Mouse (Mus musculus) CD8-positive naive resting alpha-beta T cell, adult 2 months (primary cell): ENCODE measurements around the gene Nucb1.
A peak's percentile ranks its signal among the peaks of the same experiment; 100 is the strongest.
"Not testable (repeated sequence)": the region's sequence is repeated elsewhere in the genome, so short reads cannot be mapped to it uniquely, and the experiment has no call there.

ENCODE experiments used
- DNase-seq, 2 experiments: peaks; one replicate each; pipeline ENCODE4 v3.0.0; 2022; ENCODE audit warnings: low read depth in 2 of 2, low spot score in 2 of 2

Nucb1 gene

GRCm38 (mm10) chr7:45490822-45491221 is 19.4 kb downstream of the Nucb1 start:
- DNase-seq = no peak

DNA sequence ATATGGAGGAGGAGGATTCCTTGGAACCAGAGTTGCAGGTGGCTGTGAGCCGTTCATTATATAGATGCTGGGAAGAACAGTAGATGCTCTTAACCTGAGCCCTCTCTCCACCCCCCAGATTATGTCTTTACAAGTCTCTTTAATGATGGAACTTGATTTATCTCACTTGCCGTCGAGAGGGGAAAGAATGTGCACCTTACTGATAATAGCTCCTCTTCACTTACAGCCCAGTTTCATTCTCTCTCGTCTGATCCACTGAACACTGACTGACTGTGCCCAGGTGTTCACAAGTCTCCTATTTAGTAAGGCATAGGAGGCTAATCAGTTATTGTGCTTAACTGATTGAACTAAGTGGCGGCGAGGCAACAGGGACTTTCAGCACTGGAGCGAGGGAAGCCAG is 20.6 kb downstream of the Nucb1 start:
- no peak for DNase-seq

DNA sequence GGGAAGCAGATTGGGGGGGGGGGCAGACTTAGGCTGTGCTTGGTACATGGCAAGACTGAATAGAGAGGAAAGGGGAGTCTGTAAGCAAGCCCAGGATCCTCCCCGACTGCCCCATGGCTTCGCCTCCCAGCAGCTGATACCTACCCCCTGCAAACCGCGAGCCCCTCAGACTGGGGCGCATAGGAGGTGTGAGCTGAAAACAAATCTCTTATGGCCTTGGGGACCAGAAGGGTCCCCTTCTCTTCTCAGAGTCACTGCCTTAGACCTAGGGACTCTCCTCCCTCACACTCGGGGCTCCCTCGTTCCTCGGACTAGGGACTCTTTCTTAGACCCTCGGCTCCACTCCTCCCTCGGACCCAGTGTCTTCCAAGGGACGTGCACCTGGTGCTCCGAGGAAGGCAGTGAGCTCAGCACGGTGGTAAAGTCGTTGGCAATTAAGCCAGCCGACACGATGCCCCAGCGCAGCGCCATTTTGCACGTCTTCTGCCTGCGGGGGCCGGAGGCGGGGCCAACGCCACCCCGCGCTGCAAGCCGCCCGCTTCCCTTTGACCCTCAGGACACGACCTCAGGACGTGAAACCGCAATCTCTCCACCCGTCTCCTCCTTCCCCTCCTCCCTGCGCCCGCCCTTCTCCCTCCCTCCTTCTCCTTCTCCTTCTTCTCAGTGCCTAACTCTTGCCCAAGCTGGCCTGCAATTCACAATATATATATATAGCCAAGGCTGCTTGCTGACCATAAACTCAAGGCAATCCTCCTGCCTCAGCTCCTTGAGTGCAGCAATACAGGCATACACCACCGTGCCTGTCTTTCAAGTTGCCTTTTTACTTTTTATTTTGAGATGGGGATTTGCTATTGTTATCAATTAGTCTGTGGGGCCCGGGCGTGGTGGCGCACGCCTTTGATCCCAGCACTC is 21.7 kb downstream of the Nucb1 start, which contains the start of gene Dhdh:
TSS of gene Dhdh (minus strand) at position 513 of the 912 bp plus-strand sequence.
- no peak for DNase-seq

DNA sequence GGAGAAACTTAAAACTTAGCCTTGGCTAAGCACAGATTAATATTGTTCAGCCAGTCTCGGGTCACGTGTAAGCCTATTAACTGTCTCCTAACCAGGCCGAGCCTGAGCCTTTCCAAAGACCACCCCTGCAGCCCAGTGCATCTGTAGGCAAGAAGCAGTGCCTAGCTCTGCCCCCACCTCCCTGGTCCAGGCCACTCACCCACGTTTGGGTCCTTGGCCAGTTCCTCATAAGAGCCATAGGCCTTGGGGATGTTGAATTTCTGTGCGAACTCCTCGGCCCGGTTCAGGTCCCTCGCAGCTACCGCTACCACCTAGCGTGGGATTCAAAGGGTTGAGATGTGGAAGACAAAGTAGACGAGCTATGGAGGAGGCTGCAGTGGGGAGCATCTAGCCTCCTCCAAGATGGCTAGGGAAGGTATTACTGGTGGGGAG is 22.3 kb downstream of the Nucb1 start:
- DNase-seq = no peak

GRCm38 (mm10) chr7:45486761-45487415 is 23.3 kb downstream of the Nucb1 start, which contains the start of gene Gm45808:
Gene Gm45808, minus strand, starts transcription at chr7:45486811.
- no peak for DNase-seq

- no peak for DNase-seq
Observed at GRCm38 (mm10) chr7:45486158-45486557, 24.0 kb downstream of the Nucb1 start.

DNA sequence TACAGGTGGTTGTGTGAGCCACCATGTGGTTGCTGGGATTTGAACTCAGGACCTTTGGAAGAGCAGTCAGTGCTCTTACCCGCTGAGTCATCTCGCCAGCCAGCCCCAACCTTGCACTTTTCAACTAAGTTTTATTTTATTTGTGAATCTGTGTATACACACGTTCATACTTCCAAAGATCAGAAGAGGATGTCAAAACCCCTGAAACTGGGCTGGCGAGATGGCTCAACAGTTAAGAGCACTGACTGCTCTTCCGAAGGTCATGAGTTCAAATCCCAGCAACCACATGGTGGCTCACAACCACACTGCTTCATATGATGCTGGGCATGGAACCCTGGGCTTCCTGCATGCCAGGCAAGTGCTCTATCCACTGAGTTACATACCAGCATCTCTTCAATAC is 25.2 kb downstream of the Nucb1 start:
- not testable (repeated sequence) for DNase-seq

- DNase-seq = no peak
Observed at GRCm38 (mm10) chr7:45482166-45482565, 28.0 kb downstream of the Nucb1 start.

DNA sequence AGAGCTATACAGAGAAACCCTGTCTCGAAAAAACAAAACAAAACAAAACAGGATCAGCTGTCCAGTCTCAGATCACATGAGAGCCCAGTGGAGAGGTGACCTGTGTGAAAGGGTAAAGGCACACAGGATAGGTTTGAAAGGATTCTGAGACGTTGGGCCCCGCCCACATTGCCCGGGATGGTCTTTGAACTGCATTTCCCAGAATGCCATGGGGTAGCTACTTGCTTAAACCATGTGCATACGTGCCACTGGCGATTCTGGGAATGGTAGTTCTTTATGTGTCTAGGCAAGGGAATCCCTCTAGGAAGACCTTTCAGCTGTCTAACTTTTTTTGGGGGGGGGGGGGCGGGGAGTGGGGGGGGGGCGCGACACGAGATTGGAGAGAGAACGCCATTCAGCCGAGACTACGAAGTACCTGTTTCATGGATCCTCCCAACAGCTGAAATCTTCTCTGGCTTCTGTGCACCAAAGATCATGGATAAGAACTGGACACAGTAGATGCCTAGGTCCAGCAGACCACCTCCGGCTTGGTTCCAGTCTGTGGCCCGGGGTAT is 28.8 kb downstream of the Nucb1 start, which contains the start of gene Tulp2:
TSS of gene Tulp2 (plus strand) at position 504 of the 554 bp plus-strand sequence.
- peak in 1 of 2 experiments; percentile 49 for DNase-seq

- not testable (repeated sequence) for DNase-seq
Observed at GRCm38 (mm10) chr7:45480310-45480709, 29.9 kb downstream of the Nucb1 start.

DNA sequence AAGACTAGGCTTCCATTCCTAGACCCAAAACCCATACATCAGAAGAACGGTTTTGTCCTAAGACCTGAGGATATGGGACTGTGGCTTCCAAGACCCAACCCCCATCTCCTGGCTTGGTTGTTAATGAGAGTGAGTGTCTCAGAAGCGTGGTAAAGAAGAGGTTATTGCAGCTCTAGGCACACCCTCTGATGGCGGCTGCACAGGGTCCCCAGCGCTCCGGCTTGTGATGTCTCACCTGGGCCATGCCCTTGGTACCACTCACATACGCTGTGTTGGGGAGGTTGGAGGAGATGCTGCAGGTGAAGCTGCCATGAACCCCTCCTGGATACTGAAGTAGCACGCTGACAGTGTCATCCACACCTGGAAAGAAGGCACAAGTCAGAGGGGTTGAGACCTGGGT is 31.4 kb downstream of the Nucb1 start:
- no peak for DNase-seq

- DNase-seq = peak; percentile 42 to 64
Observed at GRCm38 (mm10) chr7:45477003-45477402, 33.2 kb downstream of the Nucb1 start.

DNA sequence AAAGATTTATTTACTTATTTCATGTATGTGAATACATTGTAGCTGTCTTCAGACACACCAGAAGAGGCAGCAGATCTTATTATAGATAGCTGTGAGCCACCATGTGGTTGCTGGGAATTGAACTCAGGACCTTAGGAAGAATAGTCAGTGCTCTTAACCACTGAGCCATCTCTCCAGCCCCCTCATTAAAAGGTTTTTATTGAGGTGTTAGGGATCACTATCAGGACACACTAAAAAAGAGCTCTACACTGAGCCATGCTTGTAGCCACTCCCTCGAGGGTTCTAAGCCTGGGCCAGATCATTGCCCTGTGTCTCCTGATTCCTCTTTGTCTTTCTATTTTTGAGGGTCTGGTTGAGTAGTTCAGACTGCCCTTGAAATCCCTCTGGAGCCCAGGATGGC is 33.8 kb downstream of the Nucb1 start:
- no peak for DNase-seq

DNA sequence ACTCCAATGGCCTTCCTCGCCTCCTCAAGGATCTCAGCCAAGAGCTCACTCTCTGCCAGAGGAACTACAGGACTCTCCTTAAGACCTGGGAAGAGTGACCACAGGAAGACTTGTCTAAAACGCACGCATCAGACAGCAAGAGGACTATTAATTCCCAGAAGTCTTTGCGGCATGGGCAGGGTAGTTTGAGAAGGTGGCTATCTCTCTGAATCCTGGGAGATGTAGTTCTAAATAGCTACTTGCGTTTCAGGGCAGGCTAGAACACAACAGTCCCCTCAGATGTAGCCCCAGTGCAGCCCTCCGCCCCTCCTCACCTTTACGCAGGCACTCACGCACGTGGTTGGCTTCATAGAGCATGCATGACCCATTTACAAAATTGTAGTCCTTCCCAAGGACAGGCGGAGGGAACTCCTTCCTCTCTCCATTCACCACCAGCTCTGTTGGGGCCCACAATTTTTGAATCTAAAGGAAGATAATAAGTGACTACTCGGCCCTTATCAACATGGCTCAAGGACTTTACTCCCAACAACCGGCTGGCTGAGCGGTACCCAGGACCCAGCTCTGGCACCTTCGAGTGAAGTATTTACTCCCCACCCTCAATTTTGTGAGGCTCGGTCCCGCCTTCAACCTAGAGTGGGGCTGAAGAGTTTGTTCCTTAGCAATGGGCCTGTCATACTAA is 34.8 kb downstream of the Nucb1 start:
- DNase-seq = no peak

GRCm38 (mm10) chr7:45470869-45471268 is 39.3 kb downstream of the Nucb1 start:
- peak; percentile 54 to 80 for DNase-seq

DNA sequence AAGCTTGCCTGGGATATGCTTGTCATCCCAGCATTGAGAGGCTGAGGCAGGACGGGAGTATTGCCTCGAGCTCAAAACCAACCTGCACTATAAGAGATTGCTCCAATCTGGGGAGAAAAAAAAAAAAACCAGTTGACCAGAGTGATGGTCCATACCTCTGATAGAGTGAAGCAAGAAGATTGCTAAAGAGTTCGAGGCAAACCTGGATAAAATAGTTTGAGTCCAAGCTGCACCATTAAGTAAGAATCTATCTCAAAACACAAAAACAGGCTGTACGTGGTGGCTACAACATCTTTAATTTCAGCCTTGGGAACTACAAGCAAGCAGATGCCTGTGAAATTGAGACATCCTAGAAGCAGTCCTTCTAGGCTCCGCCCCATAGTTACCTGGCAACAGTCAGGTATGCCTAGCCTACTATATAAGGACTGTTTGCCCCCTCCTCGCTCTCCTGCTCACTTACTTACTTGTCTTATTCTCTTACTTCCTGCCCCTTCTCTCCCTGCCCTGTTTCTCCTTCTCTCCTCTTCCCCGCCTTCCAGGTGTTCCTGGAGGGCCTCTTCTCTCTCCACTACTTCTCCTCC is 43.0 kb downstream of the Nucb1 start:
- no peak for DNase-seq

- peak; percentile 83 to 91 for DNase-seq
Observed at GRCm38 (mm10) chr7:45466283-45467089, 43.7 kb downstream of the Nucb1 start, which contains the start of gene Bax. Gene Bax, minus strand, starts transcription at chr7:45466898.

DNA sequence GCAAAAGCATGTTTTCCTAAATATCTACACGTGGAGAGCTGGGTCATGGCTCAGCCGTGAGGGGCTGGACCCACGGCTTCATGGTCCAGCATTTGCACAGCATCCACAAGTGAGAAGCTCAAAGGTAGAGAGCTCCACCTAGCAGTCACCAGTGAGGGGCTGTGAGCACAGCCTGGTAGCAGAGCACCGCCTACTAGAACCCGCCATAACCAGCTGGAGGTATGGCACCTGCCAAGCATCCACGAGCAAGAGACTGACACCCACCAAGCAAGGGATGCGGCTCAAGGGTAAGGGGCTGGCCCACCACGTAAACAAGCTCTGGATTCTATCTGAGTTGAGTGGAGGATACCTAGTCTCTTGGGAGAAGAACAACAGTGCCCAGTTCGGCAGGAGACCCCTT is 44.7 kb downstream of the Nucb1 start:
- DNase-seq = no peak

- no peak for DNase-seq
Observed at GRCm38 (mm10) chr7:45465112-45465511, 45.1 kb downstream of the Nucb1 start.
